In genomic region chr13:36707088-36707690, GRCm38 (mm10) we compare ENCODE assay signal across 24 mouse cellular contexts. TPM values are rescaled to one million over a fixed set of nuclear protein-coding genes. Genes with fewer than 3 reads are reported as not detected.
A peak's percentile ranks its signal among the peaks of the same experiment; 100 is the strongest.
DNase-seq lines count a peak whose midpoint lies in the region; ATAC-seq lines count a peak whose summit lies in the region.
"Had no signal": no experiment of that assay in that cellular context is flagged by ENCODE, and none has a peak within 500 bp of the region (broad histone marks: within the 10 kb centered on the region; RNA-seq: fewer than 3 reads in every experiment).

No protein-coding gene starts in this region.

- no peak overlapping the region for H3K9ac ChIP-seq in forebrain, embryonic 13.5 days
- H3K9ac ChIP-seq in forebrain, embryonic 11.5 days (ENCODE audit: low read length), result no peak overlapping the region
- no peak overlapping the region for H3K9ac ChIP-seq in hindbrain, embryonic 11.5 days (ENCODE audit: low read depth, low read length)
- H3K9ac ChIP-seq in hindbrain, embryonic 16.5 days (ENCODE audit: low read depth, low read length), result no peak overlapping the region
- H3K9ac ChIP-seq in midbrain, embryonic 12.5 days (replicated peaks), result no peak overlapping the region
- H3K9ac ChIP-seq in midbrain, embryonic 13.5 days (replicated peaks), result no peak overlapping the region
- H3K9ac ChIP-seq: forebrain, embryonic 12.5 days; heart, embryonic 13.5 days; hindbrain, embryonic 12.5 days; hindbrain, embryonic 15.5 days had no signal

- no peaks in the 10 kb centered on the region for H3K9me3 ChIP-seq in forebrain, embryonic 13.5 days (replicated peaks)
- H3K9me3 ChIP-seq in forebrain, embryonic 11.5 days (ENCODE audit: control insufficient read depth, low read length), result no peaks in the 10 kb centered on the region
- no peaks in the 10 kb centered on the region for H3K9me3 ChIP-seq in hindbrain, embryonic 11.5 days (ENCODE audit: control insufficient read depth, low read length)
- H3K9me3 ChIP-seq in hindbrain, embryonic 16.5 days (ENCODE audit: control insufficient read depth, low read length), result no peaks in the 10 kb centered on the region
- no peaks in the 10 kb centered on the region for H3K9me3 ChIP-seq in midbrain, embryonic 12.5 days
- no peaks in the 10 kb centered on the region for H3K9me3 ChIP-seq in midbrain, embryonic 13.5 days
- H3K9me3 ChIP-seq: forebrain, embryonic 12.5 days; heart, embryonic 10.5 days; heart, embryonic 13.5 days; hindbrain, embryonic 12.5 days; hindbrain, embryonic 15.5 days had no signal

- no peak overlapping the region for H3K4me2 ChIP-seq in forebrain, embryonic 13.5 days
- H3K4me2 ChIP-seq in forebrain, embryonic 11.5 days (ENCODE audit: low read depth, low read length, severe bottlenecking), result no peak overlapping the region
- H3K4me2 ChIP-seq in hindbrain, embryonic 11.5 days (replicated peaks; ENCODE audit: low read depth, low read length), result no peak overlapping the region
- H3K4me2 ChIP-seq in hindbrain, embryonic 16.5 days (ENCODE audit: low read length), result no peak overlapping the region
- H3K4me2 ChIP-seq in midbrain, embryonic 12.5 days (replicated peaks), result no peak overlapping the region
- H3K4me2 ChIP-seq in midbrain, embryonic 13.5 days (replicated peaks), result no peak overlapping the region
- H3K4me2 ChIP-seq: forebrain, embryonic 12.5 days; heart, embryonic 13.5 days; hindbrain, embryonic 12.5 days; hindbrain, embryonic 15.5 days had no signal

- no peak overlapping the region for H3K4me3 ChIP-seq in forebrain, embryonic 13.5 days
- H3K4me3 ChIP-seq in forebrain, embryonic 11.5 days (ENCODE audit: low read depth, low read length), result no peak overlapping the region
- H3K4me3 ChIP-seq in hindbrain, embryonic 11.5 days (ENCODE audit: low read depth, low read length), result no peak overlapping the region
- no peak overlapping the region for H3K4me3 ChIP-seq in hindbrain, embryonic 16.5 days (ENCODE audit: low read length)
- H3K4me3 ChIP-seq in midbrain, embryonic 12.5 days, result no peak overlapping the region
- H3K4me3 ChIP-seq in midbrain, embryonic 13.5 days (replicated peaks), result no peak overlapping the region
- H3K4me3 ChIP-seq: forebrain, embryonic 12.5 days; heart, adult 2 months; heart, embryonic 10.5 days; heart, embryonic 13.5 days; hindbrain, embryonic 12.5 days; hindbrain, embryonic 15.5 days had no signal

- no peaks in the 10 kb centered on the region for H3K27me3 ChIP-seq in forebrain, embryonic 13.5 days
- H3K27me3 ChIP-seq in forebrain, embryonic 11.5 days (ENCODE audit: control insufficient read depth, insufficient read depth, low read length), result no peaks in the 10 kb centered on the region
- no peaks in the 10 kb centered on the region for H3K27me3 ChIP-seq in hindbrain, embryonic 11.5 days (ENCODE audit: control insufficient read depth, insufficient read depth, low read length)
- no peaks in the 10 kb centered on the region for H3K27me3 ChIP-seq in hindbrain, embryonic 16.5 days (replicated peaks; ENCODE audit: control insufficient read depth, insufficient read depth, low read length)
- H3K27me3 ChIP-seq in midbrain, embryonic 12.5 days, result no peaks in the 10 kb centered on the region
- no peaks in the 10 kb centered on the region for H3K27me3 ChIP-seq in midbrain, embryonic 13.5 days
- H3K27me3 ChIP-seq: forebrain, embryonic 12.5 days; heart, embryonic 13.5 days; hindbrain, embryonic 12.5 days; hindbrain, embryonic 15.5 days had no signal

- H3K4me1 ChIP-seq in forebrain, embryonic 13.5 days, result no peaks in the 10 kb centered on the region
- H3K4me1 ChIP-seq in forebrain, embryonic 11.5 days (replicated peaks; ENCODE audit: control insufficient read depth, insufficient read depth, low read length), result no peaks in the 10 kb centered on the region
- no peaks in the 10 kb centered on the region for H3K4me1 ChIP-seq in hindbrain, embryonic 11.5 days (replicated peaks; ENCODE audit: control insufficient read depth, insufficient read depth, low read length)
- no peaks in the 10 kb centered on the region for H3K4me1 ChIP-seq in hindbrain, embryonic 16.5 days (ENCODE audit: control insufficient read depth, insufficient read depth, low read depth, low read length)
- no peaks in the 10 kb centered on the region for H3K4me1 ChIP-seq in midbrain, embryonic 12.5 days
- 0 out of 2 replicates have a peak, but pooled peaks cover 5% of the 10 kb centered on the region for H3K4me1 ChIP-seq in midbrain, embryonic 13.5 days (replicated peaks)
- H3K4me1 ChIP-seq: forebrain, embryonic 12.5 days; heart, embryonic 10.5 days; heart, embryonic 13.5 days; hindbrain, embryonic 12.5 days; hindbrain, embryonic 15.5 days had no signal

- no peak for DNase-seq in forebrain, embryonic 11.5 days (ENCODE audit: low spot score)
- DNase-seq in hindbrain, embryonic 11.5 days (ENCODE audit: low spot score), result peak; percentile 7
- peak; percentile 92 for DNase-seq in retina, postnatal 1 day
- no peak for DNase-seq in right cerebral cortex, postnatal 10 days (ENCODE audit: low spot score in 2 of 2)
- DNase-seq: adrenal gland, adult 8-10 months; adrenal gland, postnatal 25 days; cerebellum, adult 18-20 months; cerebellum, adult 9-10 months; cerebellum, postnatal 14 days; gastrocnemius, postnatal 10 days; gastrocnemius, postnatal 36 days; heart, adult 2 months; heart, postnatal 14 days; heart, postnatal 4 days had no signal

- no peak overlapping the region for H3K27ac ChIP-seq in forebrain, embryonic 13.5 days
- no peak overlapping the region for H3K27ac ChIP-seq in forebrain, embryonic 11.5 days (ENCODE audit: low read depth, low read length)
- H3K27ac ChIP-seq in hindbrain, embryonic 11.5 days (ENCODE audit: low read depth, low read length), result no peak overlapping the region
- no peak overlapping the region for H3K27ac ChIP-seq in hindbrain, embryonic 16.5 days (ENCODE audit: low read depth, low read length)
- no peak overlapping the region for H3K27ac ChIP-seq in midbrain, embryonic 12.5 days (replicated peaks)
- H3K27ac ChIP-seq in midbrain, embryonic 13.5 days, result no peak overlapping the region
- H3K27ac ChIP-seq: forebrain, embryonic 12.5 days; heart, adult 2 months; heart, embryonic 10.5 days; heart, embryonic 13.5 days; hindbrain, embryonic 12.5 days; hindbrain, embryonic 15.5 days had no signal

- ATAC-seq in forebrain, embryonic 13.5 days, result 0 out of 2 replicates have a peak, but pooled peaks have one; percentile 30
- ATAC-seq in forebrain, embryonic 11.5 days (replicated peaks; ENCODE audit: low FRiP score), result no peak
- ATAC-seq in hindbrain, embryonic 11.5 days (ENCODE audit: low FRiP score), result peak; percentile 54; the same call in 1 of the 2 replicates
- no peak for ATAC-seq in hindbrain, embryonic 16.5 days
- peak; percentile 74 for ATAC-seq in midbrain, embryonic 12.5 days (ENCODE audit: low FRiP score, low read depth)
- no peak for ATAC-seq in midbrain, embryonic 13.5 days
- ATAC-seq: activated CD4-positive, CD25-positive, alpha-beta regulatory T cell, adult 4 months had no signal

- no peaks in the 10 kb centered on the region for H3K36me3 ChIP-seq in forebrain, embryonic 13.5 days (ENCODE audit: poor library complexity, severe bottlenecking)
- no peaks in the 10 kb centered on the region for H3K36me3 ChIP-seq in forebrain, embryonic 11.5 days (ENCODE audit: control insufficient read depth, insufficient read depth, low read length)
- no peaks in the 10 kb centered on the region for H3K36me3 ChIP-seq in hindbrain, embryonic 11.5 days (ENCODE audit: control insufficient read depth, insufficient read depth, low read length)
- H3K36me3 ChIP-seq in hindbrain, embryonic 16.5 days (ENCODE audit: control insufficient read depth, insufficient read depth, low read length), result no peaks in the 10 kb centered on the region
- H3K36me3 ChIP-seq in midbrain, embryonic 12.5 days, result no peaks in the 10 kb centered on the region
- no peaks in the 10 kb centered on the region for H3K36me3 ChIP-seq in midbrain, embryonic 13.5 days
- H3K36me3 ChIP-seq: forebrain, embryonic 12.5 days; heart, embryonic 10.5 days; heart, embryonic 13.5 days; hindbrain, embryonic 12.5 days; hindbrain, embryonic 15.5 days had no signal

- WGBS in forebrain, embryonic 13.5 days, result 45% methylated on average over 3 of the region's 3 CpGs
- WGBS in forebrain, embryonic 11.5 days, result 67% methylated on average over 3 of the region's 3 CpGs
- WGBS in hindbrain, embryonic 11.5 days, result 39% methylated on average over 3 of the region's 3 CpGs
- 24% methylated on average over 3 of the region's 3 CpGs for WGBS in hindbrain, embryonic 16.5 days
- WGBS in midbrain, embryonic 12.5 days, result 42% methylated on average over 3 of the region's 3 CpGs
- WGBS in midbrain, embryonic 13.5 days, result 28% methylated on average over 3 of the region's 3 CpGs

RNA-seq across cellular contexts. Expression of gene Nrn1, which starts 27.7 kb away (rescaled TPM):
- 48.9 and 49.9 TPM in 2 replicates for polyA plus RNA-seq in forebrain, embryonic 13.5 days (2015; fragmentation: Nextera tagmentation; extraction: Ambion mirVana)
- polyA plus RNA-seq in forebrain, embryonic 11.5 days (2014; fragmentation: Nextera tagmentation; extraction: Ambion mirVana), result 36.6 and 36.7 TPM in 2 replicates
- polyA plus RNA-seq in hindbrain, embryonic 11.5 days (2014; fragmentation: Nextera tagmentation; extraction: Ambion mirVana), result 39.5 and 44.5 TPM in 2 replicates
- polyA plus RNA-seq in hindbrain, embryonic 16.5 days (2015; fragmentation: Nextera tagmentation; extraction: Ambion mirVana), result 76.5 and 87.1 TPM in 2 replicates
- polyA plus RNA-seq in midbrain, embryonic 12.5 days (2016; fragmentation: Nextera tagmentation; extraction: Ambion mirVana), result 61.5 and 71.1 TPM in 2 replicates
- 76.3 and 79.8 TPM in 2 replicates for polyA plus RNA-seq in midbrain, embryonic 13.5 days (2015; fragmentation: Nextera tagmentation; extraction: Ambion mirVana)

Comparison
In these comparisons a context has a peak if more than half of its experiments do, and no peak if none do; other contexts are left out.
1. ATAC-seq: peak in forebrain, embryonic 13.5 days (single experiment), hindbrain, embryonic 11.5 days (single experiment) and midbrain, embryonic 12.5 days (single experiment); none in forebrain, embryonic 11.5 days (single experiment), hindbrain, embryonic 16.5 days (single experiment) and midbrain, embryonic 13.5 days (single experiment).
2. DNase-seq: peak in hindbrain, embryonic 11.5 days (single experiment) and retina, postnatal 1 day (single experiment); none in forebrain, embryonic 11.5 days (single experiment) and right cerebral cortex, postnatal 10 days (0 of 2).